Mouse (Mus musculus): ENCODE data around the gene Akr1c6. TPM values are rescaled to one million over a fixed set of nuclear protein-coding genes. Genes with fewer than 3 reads are reported as not detected.

Gene Akr1c6
- 0.37 TPM in 1 of 2 replicates, not detected in the other for polyA plus RNA-seq (2012; rRNA removed; ENCODE audit: low replicate concordance)

DNA sequence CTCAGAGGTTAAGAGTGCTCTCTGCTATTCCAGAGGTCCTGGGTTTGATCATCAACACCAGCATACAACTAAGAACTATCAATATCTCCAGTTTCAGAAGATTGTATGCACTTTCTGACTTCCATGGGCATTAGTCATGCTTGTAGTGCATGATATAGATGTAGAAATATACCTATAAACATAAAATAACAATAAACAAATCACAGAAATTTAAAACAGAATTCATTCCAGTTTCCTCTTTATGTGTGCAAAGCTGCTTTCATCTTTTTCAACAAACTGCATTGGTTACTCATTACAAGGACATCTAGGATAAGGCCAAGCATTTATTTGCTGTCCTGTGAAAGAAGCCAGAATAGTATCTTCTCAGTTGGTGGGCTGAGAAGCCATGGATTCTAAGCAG lies at the start of gene Akr1c6:
Akr1c6 (plus strand) TSS at position 301 of the 400 bp plus-strand sequence.

Other genes with a start within 250 kb of the Akr1c6 start
- gene Akr1c13, start 243.2 kb upstream of the Akr1c6 start, polyA plus RNA-seq (2012; rRNA removed; ENCODE audit: low replicate concordance): 1.7 and 4.4 TPM in 2 replicates
- gene Akr1c19, start 205.6 kb upstream of the Akr1c6 start, polyA plus RNA-seq (2012; rRNA removed; ENCODE audit: low replicate concordance): 0.16 and 0.42 TPM in 2 replicates
- gene Akr1c12, start 154.9 kb upstream of the Akr1c6 start, polyA plus RNA-seq (2012; rRNA removed; ENCODE audit: low replicate concordance): 0.27 and 0.60 TPM in 2 replicates
- not detected in 2 replicates for gene Akr1c20, start 89.0 kb downstream of the Akr1c6 start, polyA plus RNA-seq (2012; rRNA removed; ENCODE audit: low replicate concordance)
- gene Akr1c21, start 139.8 kb downstream of the Akr1c6 start, polyA plus RNA-seq (2012; rRNA removed; ENCODE audit: low replicate concordance): not detected in 2 replicates
- 1.1 and 3.2 TPM in 2 replicates for gene Akr1e1, start 174.9 kb downstream of the Akr1c6 start, polyA plus RNA-seq (2012; rRNA removed; ENCODE audit: low replicate concordance)

Measured in mammary gland, adult 2 months (tissue).